Mouse (Mus musculus) hindbrain, embryonic 11.5 days (tissue): ENCODE results near the gene Cby1. TPM values are rescaled to one million over a fixed set of nuclear protein-coding genes. Genes with fewer than 3 reads are reported as not detected.

Experiments
- ATAC-seq: fragments of 200-750 bp; cut with Nextera tagmentation; 2 replicates; pipeline ENCODE4 v1.8.0; 2017; ENCODE audit warnings: mild to moderate bottlenecking, moderate TSS enrichment, moderate library complexity; ENCODE audit not compliant: low FRiP score
- DNase-seq: peaks from one replicate; pipeline ENCODE4 v3.0.0-alpha.2; 2015; ENCODE audit warnings: low spot score
- H3K27ac ChIP-seq: fragments of 300-500 bp; sonication (generic); 2 replicates; pipeline ENCODE4 v1.5.1; 2014; ENCODE audit warnings: mild to moderate bottlenecking, low read depth, low read length
- H3K27me3 ChIP-seq: fragments of 300-500 bp; sonication (generic); 2 replicates; pipeline ENCODE4 v1.6.1; 2014; ENCODE audit warnings: mild to moderate bottlenecking, low read length, moderate library complexity, mixed read lengths; ENCODE audit not compliant: control insufficient read depth, insufficient read depth
- H3K36me3 ChIP-seq: fragments of 300-500 bp; sonication (generic); 2 replicates; pipeline ENCODE4 v1.6.1; 2014; ENCODE audit warnings: mild to moderate bottlenecking, low read length, moderate library complexity, mixed read lengths; ENCODE audit not compliant: control insufficient read depth, insufficient read depth
- H3K4me1 ChIP-seq: fragments of 300-500 bp; sonication (generic); replicated peaks from 2 replicates; pipeline ENCODE4 v1.6.1; 2014; ENCODE audit warnings: low read length, mixed read lengths; ENCODE audit not compliant: control insufficient read depth, insufficient read depth
- H3K4me2 ChIP-seq: fragments of 300-500 bp; sonication (generic); replicated peaks from 2 replicates; pipeline ENCODE4 v1.6.1; 2014; ENCODE audit warnings: mild to moderate bottlenecking, low read depth, low read length
- H3K4me3 ChIP-seq: fragments of 300-500 bp; sonication (generic); 2 replicates; pipeline ENCODE4 v1.5.1; 2014; ENCODE audit warnings: low read depth, low read length
- H3K9ac ChIP-seq: fragments of 300-500 bp; sonication (generic); 2 replicates; pipeline ENCODE4 v1.6.1; 2014; ENCODE audit warnings: low read depth, low read length
- H3K9me3 ChIP-seq: fragments of 300-500 bp; sonication (generic); 2 replicates; pipeline ENCODE4 v1.6.1; 2016; ENCODE audit warnings: low read length; ENCODE audit not compliant: control insufficient read depth
- WGBS: fragments of 180-500 bp; shearing (Covaris S2); extraction: QIAGEN DNeasy Blood & Tissue Kit; methylation state at CpG from one replicate; pipeline ENCODE4 v1.1.7; 2014; 5-methylcytosine and 5-hydroxymethylcytosine counted together
- polyA plus RNA-seq: library from polyadenylated mRNA; unstranded; fragments of >200 nt; fragmentation: Nextera tagmentation; extraction: Ambion mirVana; gene quantifications from 2 replicates; pipeline ENCODE4 v1.2.1, GENCODE M21; 2014

The Cby1 gene
- polyA plus RNA-seq, 1 experiment from 2014 or later = 76.1 TPM

DNA sequence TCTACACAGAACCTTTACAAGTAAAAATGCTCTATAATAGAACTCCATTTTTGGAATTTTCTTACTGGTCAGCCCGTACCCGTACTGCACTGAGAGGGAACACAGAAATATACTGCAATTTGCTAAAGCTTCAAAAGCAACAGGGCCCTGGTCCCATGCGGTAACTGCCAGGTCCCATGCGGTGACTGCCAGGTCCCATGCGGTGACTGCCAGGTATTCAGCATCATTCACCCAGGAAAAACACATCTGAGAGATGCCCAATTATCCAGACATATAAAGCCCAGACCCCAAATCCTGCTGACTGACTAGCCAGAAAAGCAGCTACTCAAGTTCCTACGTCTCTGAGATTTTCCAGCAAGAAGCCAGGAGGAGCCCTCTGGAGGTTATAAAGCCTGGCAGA lies 25.6 kb downstream of the Cby1 start:
- ATAC-seq = no peak
- no peak overlapping the region for H3K4me3 ChIP-seq
- no peaks in the 10 kb centered on the region for H3K27me3 ChIP-seq

DNA sequence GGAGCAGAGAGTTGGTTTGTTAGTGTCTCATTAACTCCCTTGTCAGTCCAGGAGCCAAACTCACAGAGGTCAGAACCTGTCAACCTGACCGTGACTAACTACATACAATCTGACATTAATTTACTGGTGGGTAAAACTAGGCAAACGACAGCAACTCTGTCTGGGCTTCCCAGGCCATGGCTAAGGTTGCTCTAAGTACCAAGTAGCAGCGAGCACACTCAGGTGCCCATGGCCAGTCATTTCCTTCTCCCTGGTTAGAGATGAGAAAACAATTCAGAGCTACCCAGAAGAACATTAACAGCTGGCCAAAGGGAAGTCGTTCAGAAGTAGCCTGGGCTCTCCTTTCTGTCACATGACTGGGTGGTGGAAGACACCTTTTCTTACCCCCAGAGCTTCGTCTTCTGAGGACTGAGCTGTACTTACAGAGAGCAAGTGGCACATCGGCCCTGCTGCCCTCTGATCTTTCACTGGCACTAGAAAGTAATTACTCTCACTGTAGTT lies 26.2 kb downstream of the Cby1 start:
- H3K4me1 ChIP-seq = peaks cover 12% of the 10 kb centered on the region; the same call in 1 of the 2 replicates
- H3K4me3 ChIP-seq = no peak overlapping the region; the same call in 1 of the 2 replicates
- peak overlapping the region; percentile 4; the same call in 1 of the 2 replicates for H3K9ac ChIP-seq
- 48% methylated on average over 6 of the region's 6 CpGs for WGBS
- peak overlapping the region; percentile 82 for H3K4me2 ChIP-seq
- H3K9me3 ChIP-seq = no peaks in the 10 kb centered on the region
- H3K27me3 ChIP-seq = no peaks in the 10 kb centered on the region
- DNase-seq (no peak), ATAC-seq (no peak)
- H3K36me3 ChIP-seq = no peaks in the 10 kb centered on the region
- H3K27ac ChIP-seq = no peak overlapping the region

More for the DNA sequence above, 25.6 kb downstream of the Cby1 start:
- DNase-seq = no peak
- H3K9me3 ChIP-seq = no peaks in the 10 kb centered on the region
- WGBS = 88% methylated on average over 6 of the region's 6 CpGs
- no peaks in the 10 kb centered on the region for H3K36me3 ChIP-seq
- no peak overlapping the region; the same call in 1 of the 2 replicates for H3K4me2 ChIP-seq
- no peak overlapping the region for H3K27ac ChIP-seq
- peak overlapping the region; percentile 9; the same call in 1 of the 2 replicates for H3K9ac ChIP-seq
- peaks cover 12% of the 10 kb centered on the region; the same call in 1 of the 2 replicates for H3K4me1 ChIP-seq

DNA sequence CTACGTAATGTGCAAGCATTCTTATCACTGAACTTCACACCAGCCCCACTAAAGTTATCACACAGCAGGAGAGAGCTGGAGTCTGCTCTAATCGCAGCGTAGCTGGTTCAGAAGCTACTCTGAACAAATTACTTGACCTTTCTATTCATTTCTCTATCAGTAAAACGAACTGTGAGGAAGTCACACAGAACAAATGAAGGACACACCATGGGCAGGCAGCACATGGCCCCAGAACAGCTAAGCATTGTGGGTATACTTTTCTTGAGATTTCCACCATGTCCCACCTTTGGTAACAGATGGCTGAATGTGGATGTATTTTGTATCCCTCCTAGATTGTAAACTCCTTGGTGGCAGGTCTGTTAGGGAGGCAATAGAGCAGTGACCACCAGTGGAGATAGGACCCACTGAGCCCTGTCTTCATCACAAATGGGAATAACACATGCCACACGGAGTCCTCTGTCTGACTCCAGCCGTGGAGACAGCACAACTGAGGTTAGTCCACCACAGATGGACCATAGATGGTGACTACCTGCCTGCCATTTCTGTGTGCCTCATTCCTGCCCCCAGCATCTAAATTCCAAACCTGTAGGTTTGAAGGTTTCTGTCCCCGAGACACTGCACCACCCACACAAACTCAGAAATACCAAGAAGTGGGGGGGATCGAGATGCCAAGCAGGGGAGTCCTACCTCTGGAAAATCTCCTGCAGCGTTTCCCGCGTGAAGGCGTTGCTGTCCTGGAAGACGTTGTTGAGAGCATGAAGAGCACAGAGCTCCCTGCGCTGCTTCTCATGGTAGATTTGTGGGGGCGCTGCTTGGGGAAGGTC lies 27.3 kb downstream of the Cby1 start:
- H3K9ac ChIP-seq = peak overlapping the region; percentile 42
- 26% methylated on average over 15 of the region's 15 CpGs for WGBS
- ATAC-seq (no peak), DNase-seq (no peak)
- no peaks in the 10 kb centered on the region for H3K27me3 ChIP-seq
- H3K9me3 ChIP-seq = no peaks in the 10 kb centered on the region
- H3K4me3 ChIP-seq = peak overlapping the region; percentile 87
- no peak overlapping the region for H3K27ac ChIP-seq
- no peaks in the 10 kb centered on the region for H3K36me3 ChIP-seq
- H3K4me2 ChIP-seq = peak overlapping the region; percentile 82
- H3K4me1 ChIP-seq = peaks cover 12% of the 10 kb centered on the region; the same call in 1 of the 2 replicates

DNA sequence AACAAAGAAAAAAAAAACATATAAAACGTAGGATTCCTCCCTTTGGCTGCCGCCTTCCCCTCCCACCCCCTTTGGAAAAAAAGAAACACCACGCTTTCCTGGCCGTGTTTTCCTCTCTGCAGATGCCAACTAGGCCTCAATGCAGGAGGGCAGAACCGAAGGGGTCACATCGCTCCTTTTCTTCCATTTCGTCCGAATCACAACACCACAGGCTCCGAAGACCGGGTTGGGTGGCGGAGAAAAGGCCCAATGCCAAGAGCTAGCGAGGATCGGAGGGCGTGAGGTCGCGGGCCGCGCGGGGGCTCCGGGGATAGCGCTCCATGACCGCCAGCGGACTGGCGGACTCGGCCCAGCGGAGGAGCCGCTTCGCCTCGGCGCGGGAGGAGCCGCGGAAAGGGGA lies 28.2 kb downstream of the Cby1 start:
- Histone ChIP-seq H3K9ac (peak overlapping the region; percentile 88), H3K27me3 (no peaks in the 10 kb centered on the region), H3K27ac (peak overlapping the region; percentile 84), H3K36me3 (no peaks in the 10 kb centered on the region), H3K9me3 (no peaks in the 10 kb centered on the region), H3K4me1 (peaks cover 12% of the 10 kb centered on the region; the same call in 1 of the 2 replicates), H3K4me2 (peak overlapping the region; percentile 82), H3K4me3 (peak overlapping the region; percentile 87)
- DNase-seq = no peak
- under 1% methylated on average over 32 of the region's 33 CpGs for WGBS
- no peak for ATAC-seq

- H3K4me2 ChIP-seq = peak within 1 kb of the TSS; percentile 82
- DNase-seq = peak; percentile 93
- H3K27me3 ChIP-seq = no peaks in the 10 kb centered on the region
- peaks cover 12% of the 10 kb centered on the region; the same call in 1 of the 2 replicates for H3K4me1 ChIP-seq
- H3K27ac ChIP-seq = peak within 1 kb of the TSS; percentile 84
- peak within 1 kb of the TSS; percentile 88 for H3K9ac ChIP-seq
- peak within 1 kb of the TSS; percentile 87 for H3K4me3 ChIP-seq
- H3K9me3 ChIP-seq = no peaks in the 10 kb centered on the region
- peak; percentile 63 for ATAC-seq
- H3K36me3 ChIP-seq = no peaks in the 10 kb centered on the region
- WGBS = under 1% methylated on average over 52 of the region's 72 CpGs
Measured at GRCm38 (mm10) chr15:79687646-79688267, 28.8 kb downstream of the Cby1 start, which contains the start of gene Josd1. Josd1 (minus strand) TSS chr15:79687919.

DNA sequence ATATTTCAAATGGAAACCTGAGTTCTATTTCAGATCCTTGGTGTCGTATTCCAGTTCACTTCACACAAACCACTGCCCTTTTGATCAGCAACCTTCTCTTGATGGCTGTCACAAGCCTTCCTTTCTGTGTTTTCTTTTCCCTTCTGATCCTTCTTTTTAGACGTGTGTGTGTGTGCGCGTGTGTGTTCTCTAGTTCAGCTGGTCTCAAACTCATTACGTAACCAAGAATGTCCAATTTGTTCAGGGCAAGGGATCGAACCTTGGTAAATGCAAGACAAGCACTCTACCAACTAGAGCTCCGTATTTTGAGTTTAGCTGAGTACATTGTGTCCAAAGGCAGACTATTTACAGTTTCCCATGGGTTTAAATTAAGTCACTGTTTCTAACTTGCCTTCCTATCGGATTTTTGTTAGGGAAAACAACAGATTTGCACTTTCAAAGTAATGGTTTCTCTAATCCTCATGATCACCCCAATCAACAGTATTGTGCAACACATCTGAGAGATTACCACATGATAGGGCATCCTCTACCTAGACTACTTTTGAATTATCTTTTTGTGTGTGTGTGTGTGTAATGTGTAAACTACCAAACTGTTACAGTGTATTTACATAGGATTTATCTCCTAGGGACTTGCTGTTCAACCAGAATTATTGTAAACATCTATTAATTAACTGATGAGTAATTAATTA lies 29.4 kb downstream of the Cby1 start:
- DNase-seq (no peak), ATAC-seq (no peak)
- H3K4me1 ChIP-seq = peaks cover 12% of the 10 kb centered on the region; the same call in 1 of the 2 replicates
- H3K9me3 ChIP-seq = no peaks in the 10 kb centered on the region
- no peaks in the 10 kb centered on the region for H3K36me3 ChIP-seq
- H3K9ac ChIP-seq = peak overlapping the region; percentile 88
- H3K4me2 ChIP-seq = peak overlapping the region; percentile 82
- H3K4me3 ChIP-seq = peak overlapping the region; percentile 87
- peak overlapping the region; percentile 84 for H3K27ac ChIP-seq
- 5% methylated on average over 8 of the region's 8 CpGs for WGBS
- no peaks in the 10 kb centered on the region for H3K27me3 ChIP-seq

- WGBS = 17% methylated on average over 24 of the region's 24 CpGs
- H3K27me3 ChIP-seq = no peaks in the 10 kb centered on the region
- peaks cover 7% of the 10 kb centered on the region; the same call in 1 of the 2 replicates for H3K4me1 ChIP-seq
- H3K36me3 ChIP-seq = peaks cover 2% of the 10 kb centered on the region; the same call in 1 of the 2 replicates
- no peak overlapping the region for H3K27ac ChIP-seq
- ATAC-seq (no peak; the same call in 1 of the 2 replicates), DNase-seq (no peak)
- H3K4me2 ChIP-seq = peak overlapping the region; percentile 27
- H3K4me3 ChIP-seq = peak overlapping the region; percentile 76
- no peaks in the 10 kb centered on the region for H3K9me3 ChIP-seq
- H3K9ac ChIP-seq = no peak overlapping the region
Measured at GRCm38 (mm10) chr15:79689662-79690425, 30.8 kb downstream of the Cby1 start.
